Mouse (Mus musculus): ENCODE measurements at regions not wholly inside any gene's neighbourhood (a gene's known extent, or its start where the extent isn't known, plus 50 kb on each side); places are given as distances from the start of the nearest gene placed in this dataset.
A peak's percentile ranks its signal among the peaks of the same experiment; 100 is the strongest.

DNA sequence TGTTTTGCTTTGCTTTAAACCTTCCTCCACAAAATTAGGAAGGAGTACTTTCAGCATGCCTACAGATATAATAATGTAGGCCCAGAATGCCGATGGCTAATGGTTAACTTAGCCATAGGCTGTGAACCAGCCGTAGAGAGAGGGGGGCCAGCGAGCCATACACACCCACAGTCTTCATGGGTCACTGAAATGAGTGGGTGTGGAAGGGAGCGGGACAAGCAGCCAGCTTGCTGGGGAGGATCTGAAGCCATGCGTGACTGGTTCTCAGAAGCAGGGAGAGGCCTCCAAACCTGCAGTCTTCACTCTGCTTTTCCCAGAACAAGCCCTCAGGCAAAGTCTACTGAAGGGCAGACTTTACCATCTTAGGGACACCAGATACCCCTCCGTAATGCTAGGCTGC is 50.8 kb upstream of the Ptpn13 start:
- intact Hi-C loops (cut with DNase I) = no loop called here
- no peak overlapping the region for H3K27ac ChIP-seq
- H3K4me3 ChIP-seq = no peak overlapping the region
- no peak for DNase-seq (ENCODE audit: extremely low spot score in 1 of 2, low spot score in 2 of 2)
- TF ChIP-seq CTCF (IDR thresholded peaks at IDR 0.05) = no peak

DNA sequence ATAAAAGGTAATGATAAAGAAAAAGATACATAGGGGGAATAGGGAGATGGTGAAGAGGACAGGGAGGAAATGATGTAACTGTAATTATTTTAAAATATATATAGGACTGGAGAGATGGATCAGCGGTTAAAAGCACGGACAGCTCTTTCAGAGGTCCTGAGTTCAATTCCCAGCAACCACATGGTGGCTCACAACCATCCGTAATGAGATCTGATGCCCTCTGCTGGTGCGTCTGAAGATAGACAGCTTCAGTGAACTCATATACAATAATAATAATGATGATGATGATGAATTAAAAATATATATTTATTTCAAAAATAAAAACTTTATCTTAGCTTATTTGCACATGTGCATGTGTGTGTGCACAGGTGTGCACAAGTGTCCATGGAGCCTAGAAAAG is 51.9 kb upstream of the Ptpn13 start:
- H3K4me3 ChIP-seq = no peak overlapping the region
- intact Hi-C loops (cut with DNase I) = no loop called here
- TF ChIP-seq CTCF (IDR thresholded peaks at IDR 0.05) = no peak; the same call in none of the 2 replicates
- no peak for DNase-seq (ENCODE audit: extremely low spot score in 1 of 2, low spot score in 2 of 2)
- no peak overlapping the region for H3K27ac ChIP-seq

DNA sequence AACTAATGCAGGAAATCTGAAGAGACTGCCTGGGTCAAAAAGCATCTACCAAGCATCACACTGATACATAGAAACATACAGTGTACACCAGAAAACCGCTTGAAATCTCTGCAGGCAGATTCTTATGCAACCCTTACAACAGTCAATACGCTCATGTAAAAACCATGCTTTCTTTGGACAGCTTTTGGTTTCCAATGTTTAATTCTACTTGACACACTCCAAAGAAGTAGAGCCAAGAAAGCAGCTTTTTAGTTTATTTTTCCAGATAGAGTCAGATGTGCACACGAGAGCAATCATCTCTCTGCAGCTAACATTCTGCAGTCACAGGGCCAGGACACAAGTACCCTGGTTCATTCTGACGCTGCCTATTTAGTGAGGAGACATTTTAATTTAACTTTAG is 54.5 kb upstream of the Ptpn13 start:
- no peak overlapping the region for H3K27ac ChIP-seq
- intact Hi-C loops (cut with DNase I) = no loop called here
- DNase-seq (ENCODE audit: extremely low spot score in 1 of 2, low spot score in 2 of 2) = no peak
- no peak for TF ChIP-seq CTCF (IDR thresholded peaks at IDR 0.05)
- H3K4me3 ChIP-seq = no peak overlapping the region

DNA sequence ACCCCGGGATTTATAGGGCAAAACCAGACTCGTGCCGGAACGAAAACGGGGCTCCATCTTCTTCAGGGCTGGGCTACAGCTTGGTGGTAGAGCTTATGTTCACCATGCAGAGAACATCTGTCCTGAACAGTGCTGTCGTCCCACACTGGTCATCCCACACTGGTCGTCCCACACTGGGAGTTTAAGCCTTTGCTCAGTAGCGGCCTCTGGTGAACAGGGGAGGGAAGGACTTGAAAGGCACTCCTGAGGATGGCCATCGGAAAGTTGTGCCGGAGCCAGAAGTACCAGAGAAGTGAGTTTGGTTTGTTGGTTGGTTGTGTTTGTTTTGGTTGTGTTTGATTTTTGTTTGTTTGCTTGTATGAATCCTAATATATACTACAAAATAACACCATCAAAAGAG is 56.0 kb upstream of the Ptpn13 start:
- DNase-seq (ENCODE audit: extremely low spot score in 1 of 2, low spot score in 2 of 2) = no peak
- peak; percentile 23 for TF ChIP-seq CTCF (IDR thresholded peaks at IDR 0.05)
- intact Hi-C loops (cut with DNase I) = no loop called here
- Histone ChIP-seq H3K27ac (no peak overlapping the region), H3K4me3 (no peak overlapping the region)

DNA sequence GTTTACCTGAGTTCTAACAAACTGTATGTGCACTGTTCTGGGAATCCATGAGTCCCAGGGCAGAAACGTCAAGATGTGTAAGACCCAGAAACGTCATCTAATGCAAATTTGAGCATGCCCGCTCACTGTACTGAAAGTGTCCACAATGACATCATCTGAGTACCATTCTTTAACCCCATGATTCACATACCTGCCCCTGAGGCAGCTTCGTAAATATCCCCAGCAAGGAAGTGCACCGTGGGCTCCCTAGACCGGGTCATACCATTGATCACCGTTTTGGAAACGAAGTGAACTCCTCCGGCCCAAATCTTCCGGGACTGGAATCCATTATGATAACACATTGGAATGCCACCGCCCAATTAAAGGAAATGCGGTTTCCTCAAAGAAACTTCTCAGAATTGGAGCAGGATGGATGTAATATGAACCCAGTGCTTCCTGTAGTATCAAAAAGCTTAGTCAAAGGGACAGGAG is 57.8 kb upstream of the Ptpn13 start:
- no peak overlapping the region for H3K27ac ChIP-seq
- intact Hi-C loops (cut with DNase I) = no loop called here
- no peak overlapping the region for H3K4me3 ChIP-seq
- DNase-seq (ENCODE audit: extremely low spot score in 1 of 2, low spot score in 2 of 2) = no peak
- TF ChIP-seq CTCF (IDR thresholded peaks at IDR 0.05) = no peak

DNA sequence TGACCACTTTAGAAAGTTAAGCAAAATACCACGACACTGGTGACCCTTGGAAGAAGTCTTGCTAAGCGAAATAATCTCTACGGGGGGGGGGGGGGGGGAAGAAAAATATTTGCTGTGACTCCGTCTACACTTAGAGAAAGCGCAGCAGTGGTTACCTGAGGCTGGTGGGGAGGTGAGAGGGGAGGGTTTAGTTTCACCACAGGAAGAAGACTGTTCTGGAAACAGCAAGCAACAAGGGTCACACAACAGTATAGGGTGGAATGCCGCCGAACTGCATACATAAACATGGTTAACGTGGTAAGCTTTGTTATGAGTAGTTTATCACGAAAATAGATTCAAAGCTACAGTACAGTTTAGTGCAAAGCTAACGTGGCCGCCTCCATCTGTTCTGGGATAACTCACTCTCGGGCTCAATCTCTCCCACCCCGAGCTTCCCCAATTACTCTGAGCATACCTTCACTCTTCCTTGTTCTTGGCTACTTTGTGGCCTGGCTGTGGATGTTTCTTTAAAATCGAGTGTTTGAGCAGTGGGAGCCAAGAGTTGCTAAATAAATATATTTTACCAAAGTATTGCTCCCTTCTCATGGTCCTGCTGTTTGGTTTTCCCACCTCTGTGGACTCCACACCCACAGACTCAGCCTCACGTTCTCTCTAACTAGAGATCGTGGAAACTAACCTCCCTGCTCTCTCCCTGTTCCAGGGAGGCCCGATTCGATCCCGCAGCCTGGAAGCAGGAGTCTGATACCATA is 59.1 kb upstream of the Ptpn13 start:
- H3K4me3 ChIP-seq = no peak overlapping the region
- intact Hi-C loops (cut with DNase I) = no loop called here
- TF ChIP-seq CTCF (IDR thresholded peaks at IDR 0.05) = no peak
- no peak overlapping the region for H3K27ac ChIP-seq
- DNase-seq (ENCODE audit: extremely low spot score in 1 of 2, low spot score in 2 of 2) = no peak

DNA sequence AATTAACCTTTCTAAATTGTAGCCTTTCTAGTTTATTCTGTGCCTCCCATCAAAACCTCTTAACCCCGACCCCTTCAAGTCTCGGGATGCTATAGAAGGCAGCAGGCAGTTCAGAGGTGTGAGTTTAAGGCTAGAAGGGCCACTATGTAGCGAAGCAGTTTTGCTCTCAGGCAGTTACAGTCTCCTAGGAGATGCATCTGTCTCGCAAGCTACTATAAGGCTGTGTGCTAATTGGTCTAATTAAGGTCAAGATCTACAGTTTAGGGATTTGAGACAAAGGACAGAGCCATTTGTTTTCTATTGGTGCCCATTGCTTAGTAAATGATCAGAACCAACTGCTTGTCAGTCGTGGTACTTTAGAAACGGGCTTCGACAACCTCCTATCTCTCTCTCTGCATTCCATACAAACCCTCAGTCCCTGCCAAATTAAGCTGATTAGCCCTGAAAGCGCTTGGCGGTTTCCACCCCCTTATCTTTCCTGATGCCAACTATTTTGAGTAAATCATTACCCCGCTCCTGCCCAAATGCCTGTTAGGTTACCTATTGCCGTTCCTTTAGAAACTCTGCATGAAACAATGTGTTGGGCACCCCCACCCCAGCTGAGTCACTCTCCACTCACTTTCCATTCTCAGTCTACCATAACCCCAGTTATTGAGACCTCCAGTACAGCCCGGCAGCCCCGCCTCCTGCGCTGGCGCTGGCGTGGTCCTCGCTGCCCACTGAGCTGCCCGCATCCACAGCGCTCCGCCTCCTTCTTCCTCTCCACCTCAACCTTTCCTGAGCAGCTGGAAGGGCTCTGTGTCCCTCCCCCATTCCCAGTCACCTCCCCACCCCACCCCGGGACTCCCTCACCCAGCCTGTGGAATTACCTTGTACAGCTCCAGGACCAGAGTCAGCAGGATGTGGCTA is 59.9 kb upstream of the Ptpn13 start:
- Histone ChIP-seq H3K4me3 (0 out of 2 replicates have a peak overlapping the region, but pooled peaks have one; percentile 4), H3K27ac (no peak overlapping the region)
- DNase-seq (ENCODE audit: extremely low spot score in 1 of 2, low spot score in 2 of 2) = peak in 1 of 2 experiments; percentile 18
- TF ChIP-seq CTCF (IDR thresholded peaks at IDR 0.05) = no peak
- intact Hi-C loops (cut with DNase I) = no loop called here

DNA sequence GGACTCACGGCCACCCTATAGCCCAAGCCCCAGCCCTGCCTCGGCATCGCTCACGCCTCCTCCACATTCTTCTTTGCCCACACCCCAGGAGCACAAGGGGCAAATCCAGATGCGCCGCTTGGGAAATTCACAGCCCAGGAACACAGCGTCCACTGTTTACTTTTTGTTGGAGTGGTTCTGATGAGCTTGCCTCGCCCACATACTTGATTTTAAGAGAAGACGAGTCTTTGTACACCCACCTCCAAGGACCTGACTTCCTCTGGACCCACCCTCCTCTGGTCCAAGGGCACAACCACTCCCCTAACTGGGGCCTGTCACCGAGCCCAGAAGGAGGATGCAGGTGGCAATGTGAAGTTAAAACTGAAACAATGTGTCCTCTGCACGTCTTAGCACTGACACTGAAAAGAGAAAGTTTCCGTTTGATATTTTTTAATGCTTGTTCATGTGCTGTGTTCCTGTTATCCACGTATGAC is 64.2 kb upstream of the Ptpn13 start:
- Histone ChIP-seq H3K4me3 (no peak overlapping the region), H3K27ac (no peak overlapping the region)
- intact Hi-C loops (cut with DNase I) = no loop called here
- DNase-seq (ENCODE audit: extremely low spot score in 1 of 2, low spot score in 2 of 2) = no peak
- no peak for TF ChIP-seq CTCF (IDR thresholded peaks at IDR 0.05)

DNA sequence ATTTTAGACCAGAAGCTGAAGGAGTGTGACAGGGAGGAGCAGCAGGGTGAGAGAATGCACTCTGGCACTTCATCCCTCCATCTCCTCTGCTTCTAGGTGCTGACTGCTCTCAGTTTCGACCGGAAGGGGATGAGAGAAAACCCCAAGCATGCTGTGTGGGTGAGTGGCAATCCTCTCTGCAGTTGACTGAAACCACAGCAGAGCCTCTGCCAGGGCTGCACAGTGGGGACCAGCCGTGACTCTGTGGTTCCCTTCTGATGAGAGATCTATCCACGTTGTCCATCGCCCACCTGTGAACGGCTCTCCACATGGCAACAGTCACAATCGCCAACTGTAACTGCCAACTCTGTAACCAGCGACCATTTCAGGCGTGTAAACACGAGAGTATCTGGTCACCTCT is 64.6 kb upstream of the Ptpn13 start:
- DNase-seq (ENCODE audit: extremely low spot score in 1 of 2, low spot score in 2 of 2) = no peak
- intact Hi-C loops (cut with DNase I) = no loop called here
- Histone ChIP-seq H3K4me3 (no peak overlapping the region), H3K27ac (no peak overlapping the region)
- TF ChIP-seq CTCF (IDR thresholded peaks at IDR 0.05) = no peak

DNA sequence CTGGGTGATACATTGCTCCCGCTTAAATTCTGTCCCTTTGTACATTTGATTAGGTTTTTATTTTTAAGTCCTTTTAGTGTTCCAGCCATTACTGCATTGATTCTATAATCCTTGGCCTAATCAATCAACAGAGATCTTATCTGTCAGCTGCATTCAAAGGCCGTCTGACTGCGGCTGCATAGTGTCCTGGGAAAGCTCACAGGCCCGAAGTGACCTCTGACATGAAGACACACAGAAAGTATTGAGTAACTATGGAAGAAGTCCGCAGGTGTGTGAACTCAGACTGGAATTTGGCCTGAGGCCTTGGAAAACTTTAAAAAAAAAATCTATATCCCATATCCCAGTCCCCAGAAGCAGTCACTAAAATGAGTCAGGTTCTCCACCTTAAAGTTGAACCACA is 67.4 kb upstream of the Ptpn13 start:
- TF ChIP-seq CTCF (IDR thresholded peaks at IDR 0.05) = no peak
- H3K27ac ChIP-seq = no peak overlapping the region
- intact Hi-C loops (cut with DNase I) = loop anchor here (2.0 to 10.0 kb wide), 4 partner anchors 99 to 485 kb away; no protein-coding TSS in a partner anchor
- DNase-seq (ENCODE audit: extremely low spot score in 1 of 2, low spot score in 2 of 2) = no peak
- no peak overlapping the region for H3K4me3 ChIP-seq

DNA sequence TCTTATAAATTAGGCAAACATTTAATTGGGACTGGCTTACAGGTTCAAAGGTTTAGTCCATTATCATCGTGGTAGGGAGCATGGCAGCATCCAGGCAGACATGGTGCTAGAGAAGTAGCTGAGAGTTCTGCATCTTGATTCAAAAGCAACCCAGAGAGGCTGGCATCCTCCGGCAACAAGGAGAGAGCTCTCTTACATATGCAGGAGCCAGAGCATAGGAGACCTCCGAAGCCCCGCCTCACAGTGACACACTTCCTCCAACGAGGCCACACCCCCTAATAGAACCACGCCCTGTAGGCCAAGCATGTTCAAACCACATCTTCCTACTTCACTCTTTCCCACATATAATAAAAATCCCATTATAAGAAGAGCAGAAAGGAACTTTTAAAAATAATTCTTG is 68.5 kb upstream of the Ptpn13 start:
- intact Hi-C loops (cut with DNase I) = loop anchor here (1.0 to 10.0 kb wide), 5 partner anchors 100 to 486 kb away; no protein-coding TSS in a partner anchor
- no peak overlapping the region for H3K27ac ChIP-seq
- no peak for DNase-seq (ENCODE audit: extremely low spot score in 1 of 2, low spot score in 2 of 2)
- H3K4me3 ChIP-seq = no peak overlapping the region
- no peak for TF ChIP-seq CTCF (IDR thresholded peaks at IDR 0.05)

Data from left cerebral cortex, adult 2 months (tissue).